Mouse (Mus musculus): ENCODE results near the gene Mob3b.

Mob3b gene

DNA sequence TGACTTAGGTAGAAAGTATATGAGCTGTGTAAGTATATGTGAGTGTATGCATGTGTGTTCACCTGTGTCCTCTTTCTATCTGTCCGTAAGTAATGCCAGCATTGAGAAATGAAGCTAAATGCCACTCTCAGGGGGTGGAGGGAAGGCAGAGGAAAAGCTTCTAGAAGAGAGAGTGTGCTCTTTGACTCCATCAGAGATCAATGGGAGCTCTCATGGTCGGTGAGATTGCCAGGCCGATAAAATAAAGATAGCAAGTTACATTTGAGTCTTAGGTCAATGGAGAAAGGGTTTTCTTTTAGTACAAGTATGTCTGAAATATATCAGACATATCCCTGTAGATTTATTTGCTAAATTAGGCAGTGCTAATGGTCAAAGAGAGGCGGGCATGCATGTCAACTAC, 9.0 kb downstream of the Mob3b start:
- DNase-seq (ENCODE audit: low spot score in 2 of 2): no peak

DNA sequence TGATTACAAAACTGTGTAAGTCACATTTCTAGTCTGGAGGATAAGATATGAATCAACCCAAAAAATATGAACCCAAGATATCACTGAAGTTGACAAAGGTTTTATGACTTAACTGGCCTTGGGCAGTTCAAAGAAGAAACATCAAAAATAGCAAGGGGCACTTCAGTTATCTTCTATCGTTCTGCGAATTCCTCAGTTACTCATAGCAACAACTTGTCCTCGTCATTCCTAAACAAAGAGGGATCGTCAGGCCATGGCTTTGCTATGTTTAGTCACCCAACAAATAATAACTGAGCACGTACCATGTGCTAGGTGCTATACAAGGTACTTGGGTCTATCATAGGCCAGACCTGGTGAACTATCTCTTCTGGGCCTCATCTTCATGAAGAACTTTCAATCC, 10.7 kb downstream of the Mob3b start:
- no peak for DNase-seq (ENCODE audit: low spot score in 2 of 2)

DNA sequence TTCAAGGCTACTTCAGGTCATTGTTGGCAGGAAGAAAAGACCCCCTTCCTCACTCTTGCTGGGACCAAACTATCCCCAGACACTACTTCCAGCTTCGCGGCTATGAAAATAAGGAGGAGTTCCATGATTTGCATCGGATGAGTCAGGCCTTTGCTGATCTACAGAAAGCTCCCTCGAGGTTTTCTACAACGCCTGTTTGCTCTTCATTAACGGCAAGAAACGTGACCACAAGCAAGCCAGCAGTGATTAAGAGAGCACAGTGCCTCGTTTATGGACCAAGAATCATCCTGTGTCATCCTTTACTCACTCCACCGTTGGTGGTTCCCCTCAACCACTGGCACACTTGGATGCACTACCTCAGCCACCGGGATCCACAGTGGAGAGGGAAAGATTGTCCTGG, 11.6 kb downstream of the Mob3b start:
- DNase-seq (ENCODE audit: low spot score in 2 of 2): no peak

GRCm38 (mm10) chr4:35143472-35144102, 13.7 kb downstream of the Mob3b start:
- DNase-seq (ENCODE audit: low spot score in 2 of 2): no peak

DNA sequence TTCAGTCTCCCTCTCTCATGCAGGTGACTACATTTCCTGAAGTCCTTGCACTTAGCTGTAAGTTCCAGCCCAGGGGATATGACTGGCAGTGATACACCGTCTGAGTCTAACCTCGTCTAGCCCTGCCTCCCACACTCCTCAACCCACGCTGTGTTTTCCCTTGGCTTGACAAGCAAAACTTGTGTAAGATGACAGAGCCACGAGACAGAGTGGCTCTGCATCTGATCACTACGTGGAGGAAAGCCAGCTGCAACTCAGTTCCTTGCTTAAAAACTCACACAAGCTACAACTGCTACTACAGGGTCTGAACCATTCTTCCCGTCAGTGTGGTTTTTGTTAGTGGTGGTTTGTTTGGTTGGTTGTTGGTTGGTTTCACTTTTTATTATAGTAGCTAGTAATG, 17.0 kb downstream of the Mob3b start:
- peak; percentile 17 to 18 for DNase-seq (ENCODE audit: low spot score in 2 of 2)

- peak; percentile 43 to 46 for DNase-seq (ENCODE audit: low spot score in 2 of 2)
Measured at GRCm38 (mm10) chr4:35138077-35138476, 19.2 kb downstream of the Mob3b start.

DNA sequence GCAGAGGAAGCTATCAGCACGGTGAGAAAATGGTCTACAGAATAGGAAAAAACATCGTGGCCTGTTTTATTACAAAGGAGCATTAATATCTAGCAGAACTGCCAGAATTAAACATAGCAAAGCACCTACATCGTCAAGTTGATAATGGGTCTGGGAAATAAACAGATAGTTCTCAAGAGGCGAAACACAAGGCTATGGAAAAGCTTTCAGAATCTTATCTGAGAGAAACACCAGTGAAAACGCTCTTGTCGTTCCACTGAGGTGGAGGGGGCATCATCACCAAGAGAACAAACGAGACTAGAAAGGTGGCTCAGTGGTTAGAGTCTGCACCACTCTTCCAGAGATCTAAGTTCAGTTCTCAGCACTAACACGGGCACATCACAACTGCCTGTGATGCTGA, 20.3 kb downstream of the Mob3b start:
- no peak for DNase-seq (ENCODE audit: low spot score in 2 of 2)

GRCm38 (mm10) chr4:35135806-35136205, 21.5 kb downstream of the Mob3b start:
- no peak for DNase-seq (ENCODE audit: low spot score in 2 of 2)

DNA sequence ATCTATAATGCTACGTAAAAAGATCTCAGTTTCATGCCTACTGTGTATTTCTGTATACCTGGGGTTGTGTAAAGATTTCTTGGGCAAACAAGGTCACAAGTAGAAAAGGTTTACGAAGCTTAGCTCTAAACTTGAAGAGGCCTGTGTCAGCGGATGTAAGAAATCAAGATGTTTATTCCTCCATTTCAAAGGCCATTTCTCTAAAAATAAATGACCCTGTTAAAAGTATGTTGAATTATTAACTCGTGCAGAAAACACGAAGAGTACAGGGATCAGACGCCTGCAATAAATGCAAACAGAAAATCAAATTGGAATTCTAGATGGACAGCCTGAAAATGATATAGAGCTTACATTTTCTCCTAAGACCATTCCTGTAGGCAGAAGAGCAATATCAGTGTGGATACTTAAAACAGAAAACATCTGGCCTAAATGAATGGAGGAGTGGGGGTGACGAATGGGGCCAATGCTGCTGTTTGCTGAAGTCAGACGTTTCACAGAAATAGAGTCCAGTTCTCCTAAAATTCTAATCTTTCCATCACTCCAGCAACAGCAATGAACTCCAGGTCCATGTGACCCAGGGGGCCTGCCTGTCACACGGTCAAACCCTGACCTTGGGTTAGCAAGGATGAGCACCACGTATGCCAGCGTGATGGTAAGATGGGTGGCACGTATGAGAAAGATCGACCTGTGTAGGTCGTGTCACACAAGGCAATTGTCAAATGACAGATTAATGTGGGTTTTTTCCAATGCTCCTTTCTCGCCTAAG, 22.3 kb downstream of the Mob3b start:
- DNase-seq (ENCODE audit: low spot score in 2 of 2): no peak

DNA sequence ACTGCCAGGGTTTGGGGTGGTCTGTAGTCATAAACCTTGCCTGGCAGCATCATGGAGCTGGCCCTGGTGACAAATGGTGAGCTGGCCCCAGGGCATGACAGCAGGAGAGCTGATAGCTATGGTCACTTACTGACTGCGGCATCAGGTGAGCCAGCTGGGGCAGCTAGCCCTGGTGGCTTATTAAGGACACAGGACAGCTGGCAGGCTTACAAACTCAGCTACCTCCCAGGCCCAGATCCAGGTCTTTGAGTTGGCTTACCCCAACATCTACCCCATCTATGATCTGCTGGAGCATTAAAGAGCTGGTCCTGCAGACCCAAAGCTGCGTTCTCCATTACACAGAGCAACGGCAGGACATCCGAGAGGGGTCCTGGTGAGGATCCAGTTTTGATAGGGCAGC, 23.9 kb downstream of the Mob3b start:
- DNase-seq (ENCODE audit: low spot score in 2 of 2): no peak

DNA sequence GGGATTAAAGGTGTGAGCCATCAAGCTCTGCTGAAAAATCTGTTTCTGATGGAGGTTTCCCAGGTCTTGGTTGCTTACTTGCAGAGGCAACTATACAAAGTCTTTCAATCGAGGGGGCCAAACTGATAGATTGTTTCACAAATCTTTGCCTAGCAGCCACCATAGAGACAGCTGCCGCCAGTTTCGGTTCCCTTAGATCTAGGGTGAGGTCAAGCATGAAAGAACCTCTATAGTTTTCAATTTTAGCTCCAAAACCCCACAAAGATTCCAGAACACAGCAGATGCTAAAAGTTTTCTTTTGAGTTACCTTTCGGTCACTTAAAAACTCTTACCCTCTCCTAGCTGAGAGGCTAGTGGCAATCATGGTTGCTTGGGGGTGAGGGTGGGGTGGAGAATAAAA, 25.7 kb downstream of the Mob3b start:
- peak; percentile 69 to 73 for DNase-seq (ENCODE audit: low spot score in 2 of 2)

- DNase-seq (ENCODE audit: low spot score in 2 of 2): peak; percentile 21 to 45
Measured at GRCm38 (mm10) chr4:35130411-35130948, 26.8 kb downstream of the Mob3b start.

GRCm38 (mm10) chr4:35127759-35128158, 29.5 kb downstream of the Mob3b start:
- DNase-seq (ENCODE audit: low spot score in 2 of 2): no peak

DNA sequence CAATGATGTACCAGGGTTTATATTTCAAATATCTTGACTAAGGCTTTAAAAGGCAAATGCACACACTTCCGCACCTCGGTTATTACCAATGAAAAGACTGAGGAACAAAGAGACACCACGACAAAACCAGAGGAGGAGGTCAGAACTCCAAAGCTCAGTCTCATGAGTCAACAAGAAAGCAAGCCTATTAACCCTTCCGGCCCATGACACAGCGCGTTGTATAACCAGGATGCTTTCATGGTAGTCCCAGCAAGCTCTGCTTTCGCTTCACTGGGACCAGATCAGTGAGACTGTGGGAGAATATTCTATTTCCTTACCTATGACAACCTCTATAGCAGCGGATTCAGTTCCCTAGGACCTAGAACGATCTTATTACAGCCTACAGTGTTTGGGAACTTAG, 30.5 kb downstream of the Mob3b start:
- no peak for DNase-seq (ENCODE audit: low spot score in 2 of 2)

- no peak for DNase-seq (ENCODE audit: low spot score in 2 of 2)
Measured at GRCm38 (mm10) chr4:35125299-35125777, 31.9 kb downstream of the Mob3b start.

- no peak for DNase-seq (ENCODE audit: low spot score in 2 of 2)
Measured at GRCm38 (mm10) chr4:35124027-35124426, 33.3 kb downstream of the Mob3b start.

- no peak for DNase-seq (ENCODE audit: low spot score in 2 of 2)
Measured at GRCm38 (mm10) chr4:35123087-35123486, 34.2 kb downstream of the Mob3b start.

DNA sequence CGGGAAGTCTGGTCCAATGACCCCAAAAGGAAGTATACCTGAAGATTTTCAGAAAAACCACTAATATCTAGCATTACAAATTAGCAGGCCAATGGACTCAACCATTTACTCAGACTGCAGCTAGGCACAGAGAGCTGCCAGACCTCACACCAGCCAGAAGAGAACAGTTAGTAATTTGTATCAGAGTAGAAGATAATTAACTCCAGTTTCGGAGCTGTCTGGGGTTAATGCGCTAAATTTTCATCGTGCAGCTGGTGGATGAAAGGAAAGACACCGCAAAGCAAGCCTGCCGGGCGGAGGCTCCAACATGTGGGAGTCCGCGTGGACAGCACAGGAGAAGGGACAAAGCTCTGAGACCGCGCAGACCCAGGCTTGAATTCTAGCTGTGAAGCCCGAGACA, 36.2 kb downstream of the Mob3b start:
- DNase-seq (ENCODE audit: low spot score in 2 of 2): no peak

DNA sequence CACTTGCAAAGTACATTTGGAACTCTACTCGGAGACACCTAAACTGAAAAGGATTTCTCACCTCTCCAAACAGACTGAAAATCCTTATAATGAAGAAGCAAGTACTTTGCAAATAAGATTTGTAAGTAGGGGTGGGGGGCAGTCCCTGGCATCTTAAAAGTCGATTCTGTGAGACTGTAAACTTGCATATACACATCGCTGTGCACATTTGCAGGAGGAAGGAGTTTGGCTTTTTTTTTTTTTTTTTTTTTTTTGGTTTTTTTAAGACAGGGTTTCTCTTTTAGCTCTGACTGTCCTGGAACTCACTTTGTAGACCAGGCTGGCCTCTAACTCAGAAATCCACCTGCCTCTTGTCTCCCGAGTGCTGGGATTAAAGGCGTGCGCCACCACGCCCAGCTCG, 36.7 kb downstream of the Mob3b start:
- DNase-seq (ENCODE audit: low spot score in 2 of 2): no peak

GRCm38 (mm10) chr4:35120159-35120558, 37.1 kb downstream of the Mob3b start:
- DNase-seq (ENCODE audit: low spot score in 2 of 2): no peak

DNA sequence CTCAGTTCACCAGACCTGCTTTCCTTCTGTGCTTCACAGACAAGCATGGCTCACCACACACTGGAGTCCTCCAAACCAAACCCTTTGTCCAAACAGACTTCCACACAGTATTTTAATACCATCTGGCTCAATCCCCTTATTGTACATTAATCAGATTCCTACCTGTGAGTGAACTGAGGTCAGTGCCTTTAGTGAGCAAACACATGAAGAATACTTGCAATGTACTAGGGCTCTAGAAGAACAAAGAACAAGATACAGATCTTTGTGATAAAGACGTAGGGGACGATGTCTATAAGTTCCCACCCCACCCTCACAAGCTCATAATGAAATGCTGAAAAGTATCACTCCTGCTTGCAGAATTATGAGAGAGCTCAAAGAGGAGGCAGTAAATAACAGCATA, 38.4 kb downstream of the Mob3b start:
- DNase-seq (ENCODE audit: low spot score in 2 of 2): no peak

DNA sequence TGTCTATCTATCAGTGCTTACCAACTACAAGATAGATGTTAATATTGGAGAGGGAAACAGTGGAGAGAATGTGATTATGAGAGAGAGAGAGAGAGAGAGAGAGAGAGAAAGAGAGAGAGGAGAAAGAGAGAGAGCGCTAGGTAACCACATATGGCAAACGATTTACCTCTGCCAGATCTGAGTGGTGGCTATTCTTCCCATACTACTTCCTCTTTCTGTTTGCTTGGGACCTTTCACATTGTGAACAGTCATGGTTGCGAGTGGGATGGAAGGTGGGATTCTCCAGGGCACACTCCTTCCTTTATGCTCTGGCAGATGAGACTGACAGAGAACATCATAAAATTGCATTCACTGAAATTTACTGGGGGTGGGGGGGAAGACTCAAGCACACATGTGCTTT, 40.1 kb downstream of the Mob3b start:
- no peak for DNase-seq (ENCODE audit: low spot score in 2 of 2)

DNA sequence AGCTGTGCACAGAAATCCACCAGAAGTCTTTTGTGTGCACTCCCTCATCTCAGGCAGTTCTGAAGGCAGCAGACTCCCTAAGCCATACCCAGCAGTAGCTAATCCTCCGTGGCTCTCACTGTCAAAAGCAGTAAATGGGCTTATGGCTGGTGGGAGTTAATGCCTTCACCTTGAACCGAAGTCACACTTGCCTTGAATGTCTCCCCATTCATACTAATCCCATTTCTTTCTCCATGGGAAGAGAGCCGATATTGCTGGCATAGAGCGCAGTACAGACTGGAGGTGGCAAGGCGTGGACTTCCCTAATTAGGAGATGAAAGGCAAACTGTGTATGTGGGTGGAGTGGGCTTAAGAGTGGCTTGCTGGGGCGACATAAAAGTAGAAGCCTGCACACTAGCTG, 41.4 kb downstream of the Mob3b start:
- no peak for DNase-seq (ENCODE audit: low spot score in 2 of 2)

Measured in spleen, postnatal 36 days (tissue).